ENCODE assay signal across 8 mouse cellular contexts in genomic region chr2:38350386-38350785, GRCm38 (mm10). TPM values are rescaled to one million over a fixed set of nuclear protein-coding genes. Genes with fewer than 3 reads are reported as not detected.
DNase-seq lines count a peak whose midpoint lies in the region; ATAC-seq and TF ChIP-seq lines count a peak whose summit lies in the region.

No protein-coding gene starts in this region.

- TF ChIP-seq POLR2A in ES-Bruce4 (IDR thresholded peaks at IDR 0.05; ENCODE audit: insufficient read depth, low read length): no peak

- no peaks in the 10 kb centered on the region for H3K9me3 ChIP-seq in ES-Bruce4 (replicated peaks; ENCODE audit: control insufficient read depth, insufficient read depth, low read length, poor library complexity, severe bottlenecking)
- H3K9me3 ChIP-seq in heart, postnatal 0 days (replicated peaks; ENCODE audit: control insufficient read depth, low read length): no peaks in the 10 kb centered on the region
- H3K9me3 ChIP-seq in megakaryocyte, embryonic 14.5 days: no peaks in the 10 kb centered on the region

- H3K4me2 ChIP-seq in heart, postnatal 0 days (ENCODE audit: low read depth, low read length): peak overlapping the region; percentile 65

- H3K27me3 ChIP-seq in ES-Bruce4 (ENCODE audit: control insufficient read depth, insufficient read depth, low read length, poor library complexity, severe bottlenecking): peaks cover 53% of the 10 kb centered on the region
- peaks cover 100% of the 10 kb centered on the region for H3K27me3 ChIP-seq in heart, postnatal 0 days (ENCODE audit: control insufficient read depth, insufficient read depth, low read length)
- H3K27me3 ChIP-seq in megakaryocyte, embryonic 14.5 days (replicated peaks): peaks cover 99% of the 10 kb centered on the region

- no peaks in the 10 kb centered on the region for H3K4me1 ChIP-seq in ES-Bruce4 (ENCODE audit: control insufficient read depth, insufficient read depth, low read length)
- H3K4me1 ChIP-seq in heart, postnatal 0 days (ENCODE audit: control insufficient read depth, insufficient read depth): peaks cover 19% of the 10 kb centered on the region
- H3K4me1 ChIP-seq in megakaryocyte, embryonic 14.5 days: peaks cover 51% of the 10 kb centered on the region

- TF ChIP-seq EP300 in ES-Bruce4 (IDR thresholded peaks at IDR 0.05; ENCODE audit: insufficient read depth, low read depth, low read length): no peak
- no peak for TF ChIP-seq EP300 in heart, postnatal 0 days (IDR thresholded peaks at IDR 0.05; ENCODE audit: low read depth)

- peak overlapping the region; percentile 46 for H3K4me3 ChIP-seq in ES-Bruce4 (ENCODE audit: low read depth, low read length)
- peak overlapping the region; percentile 43 for H3K4me3 ChIP-seq in heart, postnatal 0 days (ENCODE audit: low read depth, low read length)
- peak overlapping the region; percentile 89 for H3K4me3 ChIP-seq in megakaryocyte, embryonic 14.5 days (replicated peaks)

- DNase-seq in heart, adult 11 months: peak; percentile 87
- DNase-seq in heart, adult 18-20 months: no peak
- no peak for DNase-seq in heart, postnatal 0 days (ENCODE audit: low spot score)
- DNase-seq in retina, embryonic 14.5 days (ENCODE audit: low spot score): no peak
- no peak for DNase-seq in lung, adult 18-20 months
- DNase-seq in urinary bladder, postnatal 36 days (ENCODE audit: low spot score in 2 of 2): no peak

- ATAC-seq in heart, postnatal 0 days (ENCODE audit: insufficient read depth, low read depth): no peak; the same call in 1 of the 2 replicates

- 3% methylated on average over 13 of the region's 13 CpGs for WGBS in heart, postnatal 0 days

- peak overlapping the region; percentile 1 for H3K9ac ChIP-seq in ES-Bruce4 (ENCODE audit: low read depth, poor library complexity, severe bottlenecking)
- no peak overlapping the region for H3K9ac ChIP-seq in heart, postnatal 0 days (replicated peaks; ENCODE audit: low read depth, low read length)

- no peak overlapping the region for H3K27ac ChIP-seq in ES-Bruce4 (ENCODE audit: insufficient read depth, low read length)
- no peak overlapping the region for H3K27ac ChIP-seq in heart, postnatal 0 days (ENCODE audit: low read depth)

- no peak for TF ChIP-seq CTCF in ES-Bruce4 (IDR thresholded peaks at IDR 0.05; ENCODE audit: low read depth, low read length)
- no peak for TF ChIP-seq CTCF in heart, postnatal 0 days (IDR thresholded peaks at IDR 0.05; ENCODE audit: low read depth)

- no peaks in the 10 kb centered on the region for H3K36me3 ChIP-seq in ES-Bruce4 (ENCODE audit: control insufficient read depth, insufficient read depth, low read length, poor library complexity, severe bottlenecking)
- no peaks in the 10 kb centered on the region for H3K36me3 ChIP-seq in heart, postnatal 0 days (replicated peaks; ENCODE audit: control insufficient read depth, insufficient read depth, low read length)
- no peaks in the 10 kb centered on the region for H3K36me3 ChIP-seq in megakaryocyte, embryonic 14.5 days (replicated peaks; ENCODE audit: low read length)

RNA-seq across cellular contexts. Expression of gene Lhx2, which starts 11.3 kb away (rescaled TPM):
- not detected for total RNA-seq in heart, adult 18-20 months (2021)
- 0.36 TPM in 1 of 2 replicates, not detected in the other for polyA plus RNA-seq in ES-Bruce4 (2011; ENCODE audit: insufficient read depth, insufficient read length, low read depth, missing spikeins)
- total RNA-seq in heart, postnatal 0 days (2014; rRNA removed; ENCODE audit: low replicate concordance): not detected in 2 replicates
- 0.04 TPM in 1 of 2 replicates, not detected in the other for polyA plus RNA-seq in heart, postnatal 0 days (2015; fragmentation: Nextera tagmentation; extraction: Ambion mirVana)
- 0.03 TPM in 1 of 2 replicates, not detected in the other for polyA plus RNA-seq in megakaryocyte, embryonic 14.5 days (2012; ENCODE audit: insufficient read depth, low replicate concordance)
